39 mouse cellular contexts compared by ENCODE assay signal in the genomic region with DNA sequence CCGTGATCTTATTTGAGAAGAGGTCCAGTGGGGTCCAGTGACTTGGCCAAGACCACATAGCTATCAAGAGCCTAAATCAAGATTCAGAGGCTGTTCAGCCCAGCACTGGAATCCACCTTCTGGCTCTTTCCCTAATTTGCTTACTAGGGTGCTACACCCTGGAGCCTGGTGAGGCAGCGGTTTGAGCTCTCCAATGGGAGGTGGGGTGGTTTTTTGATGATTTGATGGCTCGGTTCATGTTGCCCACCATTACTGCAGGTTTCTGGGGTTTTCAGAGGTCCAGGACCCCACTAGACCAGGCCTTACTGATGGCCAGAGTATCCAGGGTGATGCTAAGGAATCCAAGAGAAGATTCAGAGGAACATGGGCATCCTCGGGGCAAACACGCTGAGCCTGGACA. TPM values are rescaled to one million over a fixed set of nuclear protein-coding genes. Genes with fewer than 3 reads are reported as not detected.
A peak's percentile ranks its signal among the peaks of the same experiment; 100 is the strongest.
DNase-seq lines count a peak whose midpoint lies in the region; ATAC-seq and TF ChIP-seq lines count a peak whose summit lies in the region.
"Had no signal": no experiment of that assay in that cellular context is flagged by ENCODE, and none has a peak within 500 bp of the region (broad histone marks: within the 10 kb centered on the region; RNA-seq: fewer than 3 reads in every experiment).

No protein-coding gene starts in this region.

- no peak for TF ChIP-seq CTCF in gastrocnemius, adult 2 months (IDR thresholded peaks at IDR 0.05)
- TF ChIP-seq CTCF in left cerebral cortex, adult 2 months (IDR thresholded peaks at IDR 0.05) = no peak
- TF ChIP-seq CTCF in CH12.LX (conservative IDR thresholded peaks at IDR 0.05 in 1 of 2, IDR thresholded peaks at IDR 0.05 in 1 of 2; ENCODE audit: low read depth in 2 of 2, low read length in 2 of 2) = no peak

- 60% methylated on average over 5 of the region's 5 CpGs for WGBS in liver, embryonic 13.5 days (ENCODE audit: insufficient replicate concordance)

- no peak overlapping the region for H3K4me3 ChIP-seq in gastrocnemius, adult 2 months
- H3K4me3 ChIP-seq in left cerebral cortex, adult 2 months = peak overlapping the region; percentile 28
- H3K4me3 ChIP-seq in CH12.LX (replicated peaks in 1 of 3; ENCODE audit: low read depth in 2 of 3, low read length in 2 of 3, poor library complexity in 1 of 3) = no peak overlapping the region
- H3K4me3 ChIP-seq in liver, embryonic 13.5 days (replicated peaks) = no peak overlapping the region
- H3K4me3 ChIP-seq: embryonic facial prominence, embryonic 13.5 days; heart, embryonic 12.5 days; intestine, embryonic 15.5 days; limb, embryonic 13.5 days; midbrain, embryonic 13.5 days; neural tube, embryonic 15.5 days; stomach, embryonic 15.5 days had no signal

- no peak for TF ChIP-seq RAD21 in CH12.LX (IDR thresholded peaks at IDR 0.05; ENCODE audit: low read depth, low read length)

- peaks cover 31 to 76% of the 10 kb centered on the region in 2 experiments for H3K4me1 ChIP-seq in CH12.LX (ENCODE audit: control insufficient read depth in 1 of 2, insufficient read depth in 2 of 2)
- peaks cover 44% of the 10 kb centered on the region for H3K4me1 ChIP-seq in liver, embryonic 13.5 days (replicated peaks)
- H3K4me1 ChIP-seq: intestine, embryonic 15.5 days had no signal

- H3K27ac ChIP-seq in gastrocnemius, adult 2 months = peak overlapping the region; percentile 4; the same call in 1 of the 2 replicates
- peak overlapping the region; percentile 78 for H3K27ac ChIP-seq in left cerebral cortex, adult 2 months
- no peak overlapping the region for H3K27ac ChIP-seq in CH12.LX (ENCODE audit: insufficient read depth, low read depth)
- no peak overlapping the region; the same call in 1 of the 2 replicates for H3K27ac ChIP-seq in liver, embryonic 13.5 days
- H3K27ac ChIP-seq: embryonic facial prominence, embryonic 13.5 days; intestine, embryonic 15.5 days; limb, embryonic 13.5 days; midbrain, embryonic 13.5 days; neural tube, embryonic 15.5 days; stomach, embryonic 15.5 days had no signal

- peaks cover 17 to 76% of the 10 kb centered on the region in 2 experiments for H3K36me3 ChIP-seq in CH12.LX (replicated peaks in 1 of 2; ENCODE audit: control insufficient read depth in 1 of 2, insufficient read depth in 1 of 2, low read length in 1 of 2)
- no peaks in the 10 kb centered on the region for H3K36me3 ChIP-seq in liver, embryonic 13.5 days
- H3K36me3 ChIP-seq: embryonic facial prominence, embryonic 13.5 days; heart, embryonic 12.5 days; intestine, embryonic 15.5 days; limb, embryonic 13.5 days; stomach, embryonic 15.5 days had no signal

- intact Hi-C loops in gastrocnemius, adult 2 months (cut with DNase I) = no loop called here
- intact Hi-C loops in gastrocnemius, postnatal 36 days (cut with DNase I) = no loop called here
- intact Hi-C loops in left cerebral cortex, adult 2 months (cut with DNase I) = no loop called here

- DNase-seq in gastrocnemius, adult 2 months = no peak
- DNase-seq in gastrocnemius, postnatal 36 days = no peak
- no peak for DNase-seq in left cerebral cortex, adult 2 months (ENCODE audit: extremely low spot score in 1 of 2, low spot score in 2 of 2)
- DNase-seq in left cerebral cortex, adult 11 months (ENCODE audit: low spot score) = no peak
- peak; percentile 45 for DNase-seq in CH12.LX (ENCODE audit: extremely low read depth)
- DNase-seq in liver, embryonic 13.5 days = no peak
- no peak for DNase-seq in frontal cortex, postnatal 25 days (ENCODE audit: low spot score in 2 of 2)
- DNase-seq: gastrocnemius, postnatal 14 days; heart, adult 18-20 months; heart, postnatal 4 days; kidney, adult 9 months; kidney, postnatal 10 days; lung, postnatal 36 days; right cerebral cortex, postnatal 25 days; thymus, postnatal 14 days had no signal

- in situ Hi-C loops in CH12.LX (cut with MboI; ENCODE audit: low pct_ligation_motif_present, low pct_unique_long_range_greater_than_20kb, low sequenced_read_pairs) = loop anchor here (10.0 to 25.0 kb wide), 2 partner anchors 347 to 549 kb away; a partner anchor contains a TSS

- no peak overlapping the region for H3K4me2 ChIP-seq in CH12.LX (ENCODE audit: insufficient read depth, low read depth, poor library complexity, severe bottlenecking)
- peak overlapping the region; percentile 4; the same call in 1 of the 2 replicates for H3K4me2 ChIP-seq in liver, embryonic 13.5 days
- H3K4me2 ChIP-seq: embryonic facial prominence, embryonic 13.5 days; heart, embryonic 12.5 days; intestine, embryonic 15.5 days; limb, embryonic 13.5 days; midbrain, embryonic 13.5 days; neural tube, embryonic 15.5 days; stomach, embryonic 15.5 days had no signal

- dilution Hi-C loops in CH12.LX (cut with MboI; ENCODE audit: extremely low pct_ligation_motif_present, extremely low pct_unique_long_range_greater_than_20kb, low sequenced_read_pairs) = no loop called here

- TF ChIP-seq EP300 in CH12.LX (IDR thresholded peaks at IDR 0.05; ENCODE audit: low read length) = no peak

- no peaks in the 10 kb centered on the region for H3K9me3 ChIP-seq in CH12.LX (replicated peaks; ENCODE audit: low read length)
- H3K9me3 ChIP-seq in liver, embryonic 13.5 days (replicated peaks) = no peaks in the 10 kb centered on the region
- H3K9me3 ChIP-seq: embryonic facial prominence, embryonic 13.5 days; heart, embryonic 12.5 days; intestine, embryonic 15.5 days; limb, embryonic 13.5 days; midbrain, embryonic 13.5 days; neural tube, embryonic 15.5 days; stomach, embryonic 15.5 days had no signal

- TF ChIP-seq POLR2A in CH12.LX (IDR thresholded peaks at IDR 0.05; ENCODE audit: low read depth, low read length) = no peak

- H3K9ac ChIP-seq in CH12.LX (ENCODE audit: insufficient read depth, low read depth) = no peak overlapping the region
- H3K9ac ChIP-seq in liver, embryonic 13.5 days = no peak overlapping the region
- H3K9ac ChIP-seq: embryonic facial prominence, embryonic 13.5 days; heart, embryonic 12.5 days; intestine, embryonic 15.5 days; limb, embryonic 13.5 days; midbrain, embryonic 13.5 days; neural tube, embryonic 15.5 days; stomach, embryonic 15.5 days had no signal

- peaks cover 8% of the 10 kb centered on the region for H3K79me2 ChIP-seq in CH12.LX (replicated peaks; ENCODE audit: control insufficient read depth, extremely low read depth, insufficient read depth, poor library complexity, severe bottlenecking)

- no peak for ATAC-seq in liver, embryonic 13.5 days (ENCODE audit: low read depth)
- ATAC-seq: CD4-positive, CD25-positive, alpha-beta regulatory T cell, adult 4 months; intestine, embryonic 15.5 days had no signal

- no peaks in the 10 kb centered on the region for H3K27me3 ChIP-seq in CH12.LX (replicated peaks)
- no peaks in the 10 kb centered on the region for H3K27me3 ChIP-seq in liver, embryonic 13.5 days
- H3K27me3 ChIP-seq: embryonic facial prominence, embryonic 13.5 days; heart, embryonic 12.5 days; intestine, embryonic 15.5 days; limb, embryonic 13.5 days; midbrain, embryonic 13.5 days; neural tube, embryonic 15.5 days; stomach, embryonic 15.5 days had no signal

TF ChIP-seq in CH12.LX, 34 proteins besides CTCF, POLR2A, EP300 and RAD21:
- TF ChIP-seq TBP (conservative IDR thresholded peaks at IDR 0.05; ENCODE audit: low read depth, low read length) (no peak), MEF2A (IDR thresholded peaks at IDR 0.05; ENCODE audit: borderline replicate concordance, low read depth, low read length) (no peak), MAX (IDR thresholded peaks at IDR 0.05; ENCODE audit: low read length) (no peak), MYC (IDR thresholded peaks at IDR 0.05; ENCODE audit: low read depth, low read length) (no peak), POLR2AphosphoS2 (IDR thresholded peaks at IDR 0.05; ENCODE audit: low read depth, low read length) (no peak), JUND (conservative IDR thresholded peaks at IDR 0.05; ENCODE audit: low read depth, low read length) (no peak), USF1 (IDR thresholded peaks at IDR 0.05; ENCODE audit: low read depth, low read length) (no peak), ZKSCAN1 (IDR thresholded peaks at IDR 0.05; ENCODE audit: borderline replicate concordance, low read depth, low read length) (no peak), TCF12 (IDR thresholded peaks at IDR 0.05; ENCODE audit: low read depth, low read length) (no peak), NELFE (IDR thresholded peaks at IDR 0.05; ENCODE audit: low read depth, low read length) (no peak), E2F4 (IDR thresholded peaks at IDR 0.05; ENCODE audit: insufficient replicate concordance, low read depth, low read length) (no peak), USF2 (conservative IDR thresholded peaks at IDR 0.05; ENCODE audit: low read depth, low read length) (no peak), GABPA (IDR thresholded peaks at IDR 0.05; ENCODE audit: insufficient replicate concordance, low read depth, low read length) (no peak)

RNA-seq across cellular contexts. Expression of a gene that starts 11.7 kb away (rescaled TPM):
- total RNA-seq in gastrocnemius, adult 2 months (2021) = 10 to 100 TPM; 21.9 to 23.1 TPM
- total RNA-seq in gastrocnemius, postnatal 36 days (2021) = 10 to 100 TPM; 20.7 to 21.7 TPM
- 100 to 1,000 TPM; 200 to 201 TPM for total RNA-seq in left cerebral cortex, adult 2 months (2021)
- total RNA-seq in CH12.LX (2012; rRNA removed) (94.7 and 96.9 TPM in 2 replicates), CH12.LX (2014; rRNA removed) (74.1 and 74.9 TPM in 2 replicates)
- polyA plus RNA-seq in CH12.LX (2012; ENCODE audit: insufficient read length, low read depth) = 204 and 222 TPM in 2 replicates
- polyA plus RNA-seq in liver, embryonic 13.5 days (2015; fragmentation: Nextera tagmentation; extraction: Ambion mirVana) = 1.2 and 1.9 TPM in 2 replicates
- polyA plus RNA-seq: CD4-positive, CD25-positive, alpha-beta regulatory T cell, adult 4 months had no signal

RNA-seq across cellular contexts. Expression of a gene that starts 48.3 kb away (rescaled TPM):
- total RNA-seq in gastrocnemius, adult 2 months (2021) = not detected
- not detected for total RNA-seq in gastrocnemius, postnatal 36 days (2021)
- not detected for total RNA-seq in left cerebral cortex, adult 2 months (2021)
- total RNA-seq in CH12.LX (2012; rRNA removed) (2.7 and 4.8 TPM in 2 replicates), CH12.LX (2014; rRNA removed) (1.5 and 1.9 TPM in 2 replicates)
- 1.3 and 3.5 TPM in 2 replicates for polyA plus RNA-seq in CH12.LX (2012; ENCODE audit: insufficient read length, low read depth)
- polyA plus RNA-seq in liver, embryonic 13.5 days (2015; fragmentation: Nextera tagmentation; extraction: Ambion mirVana) = not detected in 2 replicates
- total RNA-seq: adrenal gland, adult 18-20 months; adrenal gland, postnatal 36 days; gastrocnemius, postnatal 14 days; heart, adult 18-20 months; heart, postnatal 4 days; layer of hippocampus, postnatal 10 days; left cerebral cortex, adult 8-10 months; left cerebral cortex, postnatal 36 days; megakaryocyte, adult 5-6 weeks had no signal
- polyA plus RNA-seq: brain, embryonic 14.5 days; CD4-positive, CD25-positive, alpha-beta regulatory T cell, adult 4 months; cerebellum, adult 2 months; embryonic facial prominence, embryonic 13.5 days; forebrain, embryonic 11.5 days; forebrain, embryonic 16.5 days; heart, embryonic 12.5 days; heart, postnatal 0 days; hindbrain, embryonic 16.5 days; intestine, embryonic 15.5 days; large intestine, adult 2 months; limb, embryonic 13.5 days; liver, embryonic 16.5 days; lung, embryonic 16.5 days; midbrain, embryonic 13.5 days; neural tube, embryonic 15.5 days; stomach, embryonic 15.5 days; urinary bladder, adult 2 months had no signal

RNA-seq across cellular contexts. Expression of a gene that starts 55.1 kb away (rescaled TPM):
- total RNA-seq in gastrocnemius, adult 2 months (2021) = not detected
- total RNA-seq in gastrocnemius, postnatal 36 days (2021) = not detected
- total RNA-seq in left cerebral cortex, adult 2 months (2021) = not detected
- total RNA-seq in CH12.LX (2012; rRNA removed) (not detected in 2 replicates), CH12.LX (2014; rRNA removed) (not detected in 2 replicates)
- polyA plus RNA-seq in CH12.LX (2012; ENCODE audit: insufficient read length, low read depth) = not detected in 2 replicates
- not detected in 2 replicates for polyA plus RNA-seq in liver, embryonic 13.5 days (2015; fragmentation: Nextera tagmentation; extraction: Ambion mirVana)
- total RNA-seq: adrenal gland, adult 18-20 months; adrenal gland, postnatal 36 days; gastrocnemius, postnatal 14 days; heart, adult 18-20 months; heart, postnatal 4 days; layer of hippocampus, postnatal 10 days; left cerebral cortex, adult 8-10 months; left cerebral cortex, postnatal 36 days; megakaryocyte, adult 5-6 weeks had no signal
- polyA plus RNA-seq: brain, embryonic 14.5 days; CD4-positive, CD25-positive, alpha-beta regulatory T cell, adult 4 months; cerebellum, adult 2 months; embryonic facial prominence, embryonic 13.5 days; forebrain, embryonic 11.5 days; forebrain, embryonic 16.5 days; heart, embryonic 12.5 days; heart, postnatal 0 days; hindbrain, embryonic 16.5 days; intestine, embryonic 15.5 days; large intestine, adult 2 months; limb, embryonic 13.5 days; liver, embryonic 16.5 days; lung, embryonic 16.5 days; midbrain, embryonic 13.5 days; neural tube, embryonic 15.5 days; stomach, embryonic 15.5 days; urinary bladder, adult 2 months had no signal

Comparison
In these comparisons a context has a peak if more than half of its experiments do, and no peak if none do; other contexts are left out.
1. H3K27ac ChIP-seq: peak in gastrocnemius, adult 2 months (single experiment) and left cerebral cortex, adult 2 months (single experiment); none in CH12.LX (single experiment) and liver, embryonic 13.5 days (single experiment).